Mouse (Mus musculus): ENCODE measurements around the gene Mex3b. TPM values are rescaled to one million over a fixed set of nuclear protein-coding genes. Genes with fewer than 3 reads are reported as not detected.

The Mex3b gene
- polyA plus RNA-seq, 1 experiment from 2014 or later = 6.5 TPM

DNA sequence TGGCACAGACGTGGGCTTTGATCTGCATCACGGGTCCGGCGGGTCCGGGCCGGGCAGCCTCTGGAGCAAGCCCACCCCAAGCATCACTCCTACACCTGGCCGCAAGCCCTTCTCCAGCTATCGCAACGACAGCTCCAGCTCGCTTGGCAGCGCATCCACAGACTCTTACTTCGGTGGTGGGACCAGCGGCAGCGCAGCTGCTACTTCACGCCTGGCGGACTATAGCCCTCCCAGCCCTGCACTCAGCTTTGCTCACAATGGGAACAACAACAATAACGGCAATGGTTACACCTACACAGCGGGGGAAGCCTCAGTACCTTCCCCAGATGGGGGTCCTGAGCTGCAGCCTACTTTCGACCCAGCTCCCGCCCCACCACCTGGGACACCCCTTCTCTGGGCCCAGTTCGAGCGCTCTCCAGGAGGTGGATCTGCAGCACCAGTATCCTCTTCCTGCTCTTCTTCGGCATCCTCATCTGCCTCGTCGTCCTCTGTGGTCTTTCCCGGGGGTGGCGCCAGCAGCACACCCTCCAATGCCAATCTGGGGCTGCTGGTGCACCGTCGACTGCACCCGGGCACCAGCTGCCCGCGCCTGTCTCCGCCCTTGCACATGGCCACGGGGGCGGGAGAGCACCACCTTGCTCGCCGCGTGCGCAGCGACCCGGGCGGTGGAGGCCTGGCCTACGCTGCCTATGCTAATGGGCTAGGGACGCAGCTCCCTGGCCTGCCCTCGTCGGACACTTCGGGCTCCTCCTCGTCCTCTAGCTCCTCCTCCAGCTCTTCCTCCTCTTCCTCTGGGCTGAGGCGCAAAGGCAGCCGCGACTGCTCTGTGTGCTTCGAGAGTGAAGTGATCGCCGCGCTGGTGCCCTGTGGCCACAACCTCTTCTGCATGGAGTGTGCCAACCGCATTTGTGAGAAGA is 2.4 kb downstream of the Mex3b start:
- H3K9ac ChIP-seq (replicated peaks; ENCODE audit: low read depth) = peak overlapping the region; percentile 24; the same call in 1 of the 2 replicates

GRCm38 (mm10) chr7:82870148-82870513 is 3.0 kb downstream of the Mex3b start:
- WGBS = 38% methylated on average over 18 of the region's 18 CpGs
- Histone ChIP-seq H3K27me3 (replicated peaks; ENCODE audit: insufficient read depth, low read length) (no peaks in the 10 kb centered on the region), H3K9ac (replicated peaks; ENCODE audit: low read depth) (no peak overlapping the region), H3K4me2 (replicated peaks; ENCODE audit: low read depth, low read length) (peak overlapping the region; percentile 89), H3K36me3 (ENCODE audit: insufficient read depth, low read length) (no peaks in the 10 kb centered on the region), H3K27ac (ENCODE audit: low read length) (no peak overlapping the region), H3K4me3 (ENCODE audit: low read depth, low read length) (peak overlapping the region; percentile 76), H3K4me1 (ENCODE audit: insufficient read depth, low read depth, low read length) (peaks cover 15% of the 10 kb centered on the region; the same call in 1 of the 2 replicates), H3K9me3 (ENCODE audit: low read length) (no peaks in the 10 kb centered on the region)
- ATAC-seq (no peak), DNase-seq (ENCODE audit: low spot score) (no peak)
- TF ChIP-seq EP300 (IDR thresholded peaks at IDR 0.05) = no peak
- no peak for TF ChIP-seq CTCF (IDR thresholded peaks at IDR 0.05)

More for the DNA sequence above, 2.4 kb downstream of the Mex3b start:
- H3K36me3 ChIP-seq (ENCODE audit: insufficient read depth, low read length) = no peaks in the 10 kb centered on the region
- 10% methylated on average over 55 of the region's 56 CpGs for WGBS
- DNase-seq (ENCODE audit: low spot score) (peak; percentile 50), ATAC-seq (no peak)
- no peaks in the 10 kb centered on the region for H3K27me3 ChIP-seq (replicated peaks; ENCODE audit: insufficient read depth, low read length)
- H3K4me2 ChIP-seq (replicated peaks; ENCODE audit: low read depth, low read length) = peak overlapping the region; percentile 89
- H3K9me3 ChIP-seq (ENCODE audit: low read length) = no peaks in the 10 kb centered on the region
- H3K4me1 ChIP-seq (ENCODE audit: insufficient read depth, low read depth, low read length) = peaks cover 15% of the 10 kb centered on the region; the same call in 1 of the 2 replicates
- TF ChIP-seq CTCF (IDR thresholded peaks at IDR 0.05) = no peak
- no peak for TF ChIP-seq EP300 (IDR thresholded peaks at IDR 0.05)
- H3K27ac ChIP-seq (ENCODE audit: low read length) = no peak overlapping the region
- H3K4me3 ChIP-seq (ENCODE audit: low read depth, low read length) = peak overlapping the region; percentile 76

DNA sequence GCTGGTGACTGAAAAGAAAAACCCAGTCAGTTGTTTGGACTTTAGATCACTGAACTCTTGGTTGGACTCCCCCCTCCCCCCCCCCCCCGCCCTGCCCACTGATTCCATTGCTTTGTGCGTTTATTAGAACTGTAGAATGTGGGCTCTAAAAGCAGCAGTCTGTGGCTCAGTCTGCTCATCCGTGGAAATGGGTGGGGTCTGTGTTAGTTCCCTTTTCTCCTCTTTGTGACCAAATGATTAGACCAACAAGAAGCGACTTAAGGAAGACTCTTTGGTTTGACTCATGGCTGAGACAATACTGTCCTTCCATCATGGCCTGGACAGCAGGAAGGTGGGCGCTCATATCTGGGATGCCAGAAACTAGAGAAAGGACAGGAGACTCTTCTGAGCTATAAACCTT is 9.4 kb downstream of the Mex3b start:
- H3K36me3 ChIP-seq (ENCODE audit: insufficient read depth, low read length) = no peaks in the 10 kb centered on the region
- no peak overlapping the region for H3K9ac ChIP-seq (replicated peaks; ENCODE audit: low read depth)
- TF ChIP-seq EP300 (IDR thresholded peaks at IDR 0.05) = no peak
- TF ChIP-seq CTCF (IDR thresholded peaks at IDR 0.05) = no peak
- no peaks in the 10 kb centered on the region for H3K4me1 ChIP-seq (ENCODE audit: insufficient read depth, low read depth, low read length)
- no peak for DNase-seq (ENCODE audit: low spot score)
- 74% methylated on average over 4 of the region's 5 CpGs for WGBS
- H3K27me3 ChIP-seq (replicated peaks; ENCODE audit: insufficient read depth, low read length) = no peaks in the 10 kb centered on the region
- H3K4me3 ChIP-seq (ENCODE audit: low read depth, low read length) = no peak overlapping the region
- no peak overlapping the region for H3K4me2 ChIP-seq (replicated peaks; ENCODE audit: low read depth, low read length)
- no peak overlapping the region for H3K27ac ChIP-seq (ENCODE audit: low read length)
- ATAC-seq = no peak
- no peaks in the 10 kb centered on the region for H3K9me3 ChIP-seq (ENCODE audit: low read length)

GRCm38 (mm10) chr7:82880016-82880415 is 12.9 kb downstream of the Mex3b start:
- Histone ChIP-seq H3K9ac (replicated peaks; ENCODE audit: low read depth) (no peak overlapping the region), H3K27ac (ENCODE audit: low read length) (no peak overlapping the region), H3K9me3 (ENCODE audit: low read length) (no peaks in the 10 kb centered on the region), H3K4me2 (replicated peaks; ENCODE audit: low read depth, low read length) (no peak overlapping the region), H3K27me3 (replicated peaks; ENCODE audit: insufficient read depth, low read length) (0 out of 2 replicates have a peak, but pooled peaks cover 3% of the 10 kb centered on the region), H3K4me3 (ENCODE audit: low read depth, low read length) (no peak overlapping the region), H3K36me3 (ENCODE audit: insufficient read depth, low read length) (no peaks in the 10 kb centered on the region), H3K4me1 (ENCODE audit: insufficient read depth, low read depth, low read length) (no peaks in the 10 kb centered on the region)
- TF ChIP-seq EP300 (IDR thresholded peaks at IDR 0.05) (no peak), CTCF (IDR thresholded peaks at IDR 0.05) (no peak)
- no peak for DNase-seq (ENCODE audit: low spot score)
- no peak for ATAC-seq
- WGBS = 81% methylated on average over 5 of the region's 5 CpGs

DNA sequence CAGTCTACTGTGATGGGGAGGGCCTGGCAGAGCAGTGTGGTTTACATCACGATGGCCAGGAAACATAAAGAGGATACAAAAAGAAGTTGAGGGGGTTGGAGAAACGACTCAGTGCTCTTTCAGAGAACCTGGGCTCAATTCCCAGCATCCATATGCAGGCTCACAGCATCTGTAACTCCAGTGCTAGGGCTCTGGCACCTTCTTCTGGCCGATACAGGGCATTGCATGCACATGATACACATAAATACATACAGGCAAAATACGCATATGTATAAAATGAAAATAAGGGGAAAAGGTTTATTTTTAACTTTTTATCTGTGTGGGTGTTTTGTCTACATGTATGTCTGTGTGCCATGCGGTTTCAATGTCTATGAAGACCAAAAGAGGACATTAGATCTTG is 13.6 kb downstream of the Mex3b start:
- ATAC-seq (no peak), DNase-seq (ENCODE audit: low spot score) (no peak)
- Histone ChIP-seq H3K27ac (ENCODE audit: low read length) (no peak overlapping the region), H3K4me3 (ENCODE audit: low read depth, low read length) (no peak overlapping the region), H3K27me3 (replicated peaks; ENCODE audit: insufficient read depth, low read length) (0 out of 2 replicates have a peak, but pooled peaks cover 4% of the 10 kb centered on the region), H3K36me3 (ENCODE audit: insufficient read depth, low read length) (no peaks in the 10 kb centered on the region), H3K4me2 (replicated peaks; ENCODE audit: low read depth, low read length) (no peak overlapping the region), H3K9me3 (ENCODE audit: low read length) (no peaks in the 10 kb centered on the region), H3K4me1 (ENCODE audit: insufficient read depth, low read depth, low read length) (no peaks in the 10 kb centered on the region), H3K9ac (replicated peaks; ENCODE audit: low read depth) (no peak overlapping the region)
- 86% methylated on average over 5 of the region's 5 CpGs for WGBS
- peak; percentile 28 for TF ChIP-seq CTCF (IDR thresholded peaks at IDR 0.05)
- no peak for TF ChIP-seq EP300 (IDR thresholded peaks at IDR 0.05)

- WGBS = 62% methylated on average over 6 of the region's 6 CpGs
- TF ChIP-seq EP300 (IDR thresholded peaks at IDR 0.05) (no peak), CTCF (IDR thresholded peaks at IDR 0.05) (no peak)
- no peak for DNase-seq (ENCODE audit: low spot score)
- Histone ChIP-seq H3K36me3 (ENCODE audit: insufficient read depth, low read length) (no peaks in the 10 kb centered on the region), H3K9me3 (ENCODE audit: low read length) (no peaks in the 10 kb centered on the region), H3K4me2 (replicated peaks; ENCODE audit: low read depth, low read length) (no peak overlapping the region), H3K4me1 (ENCODE audit: insufficient read depth, low read depth, low read length) (no peaks in the 10 kb centered on the region), H3K27me3 (replicated peaks; ENCODE audit: insufficient read depth, low read length) (no peaks in the 10 kb centered on the region), H3K9ac (replicated peaks; ENCODE audit: low read depth) (no peak overlapping the region), H3K4me3 (ENCODE audit: low read depth, low read length) (no peak overlapping the region), H3K27ac (ENCODE audit: low read length) (no peak overlapping the region)
- ATAC-seq = no peak
These were observed 23.3 kb downstream of the Mex3b start for GRCm38 (mm10) chr7:82890317-82890850.
